Mouse (Mus musculus) ES-E14 (cell line): ENCODE results near the gene Sorcs2.

Source experiments
- HCFC1 ChIP-seq: IDR thresholded peaks from 2 replicates; pipeline ENCODE4 v1.6.1; 2012; ENCODE audit warnings: low read length, inconsistent platforms, borderline replicate concordance; ENCODE audit not compliant: insufficient read depth
- MAFK ChIP-seq: IDR thresholded peaks from 2 replicates; pipeline ENCODE4 v1.6.1; 2014; ENCODE audit warnings: mild to moderate bottlenecking, low read depth, low read length, inconsistent platforms; ENCODE audit not compliant: insufficient read depth
- ZC3H11A ChIP-seq: IDR thresholded peaks from 2 replicates; pipeline ENCODE4 v1.6.1; 2012; ENCODE audit warnings: low read depth, mild to moderate bottlenecking, inconsistent platforms, low read length, borderline replicate concordance

DNA sequence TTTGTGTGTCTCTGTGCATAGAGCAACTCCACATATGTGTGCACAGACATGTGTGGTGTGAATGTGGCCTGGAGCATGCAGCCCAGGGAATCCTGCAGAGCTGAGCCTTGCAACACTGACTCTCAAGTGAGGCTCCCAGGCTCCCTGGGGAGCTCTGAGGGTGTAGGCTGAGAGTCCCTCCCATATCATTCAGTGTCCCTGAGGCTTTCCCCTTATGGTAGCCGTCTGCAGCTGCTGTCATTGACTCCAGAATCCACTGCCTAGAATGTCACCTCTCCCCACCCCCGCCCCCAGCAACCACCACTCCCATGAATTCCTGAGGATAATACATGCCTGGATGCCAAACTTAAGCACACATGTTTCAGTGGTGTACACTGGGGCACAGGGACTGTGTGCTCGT is 269.4 kb downstream of the Sorcs2 start:
- no peak for TF ChIP-seq MAFK
- no peak for TF ChIP-seq ZC3H11A
- no peak for TF ChIP-seq HCFC1
